Mouse (Mus musculus) CH12.LX (cell line): ENCODE measurements around the gene Cyp11a1. TPM values are rescaled to one million over a fixed set of nuclear protein-coding genes. Genes with fewer than 3 reads are reported as not detected.

ENCODE experiments used
- DNase-seq: peaks from one replicate; pipeline ENCODE4 v3.0.0-alpha.2; 2013; ENCODE audit errors: extremely low read depth
- H3K27ac ChIP-seq: 2 replicates; pipeline ENCODE4 v1.5.1; 2012; ENCODE audit warnings: low read depth, mild to moderate bottlenecking, control low read depth, moderate library complexity; ENCODE audit not compliant: insufficient read depth
- H3K27me3 ChIP-seq: replicated peaks from 2 replicates; pipeline ENCODE3; 2012; ENCODE audit warnings: inconsistent platforms
- H3K36me3 ChIP-seq, 2 experiments: replicated peaks in 1 of 2; 2 replicates each; pipeline versions ENCODE3 to v1.6.1; 2012; ENCODE audit warnings: inconsistent platforms in 1 of 2, low read length in 1 of 2, mild to moderate bottlenecking in 1 of 2, mixed read lengths in 1 of 2, moderate library complexity in 1 of 2; ENCODE audit not compliant: control insufficient read depth in 1 of 2, insufficient read depth in 1 of 2
- H3K4me1 ChIP-seq, 2 experiments: 2 replicates each; pipeline ENCODE4 v1.6.1; 2012; ENCODE audit warnings: inconsistent platforms in 1 of 2, moderate library complexity in 1 of 2; ENCODE audit not compliant: insufficient read depth in 2 of 2, control insufficient read depth in 1 of 2
- H3K4me2 ChIP-seq: 2 replicates; pipeline ENCODE4 v1.6.1; 2012; ENCODE audit warnings: low read depth, mild to moderate bottlenecking, control low read depth; ENCODE audit not compliant: poor library complexity, insufficient read depth, severe bottlenecking
- H3K4me3 ChIP-seq, 3 experiments: fragments of 150-350 bp in 1 of 3; sonication (generic) in 1 of 3; replicated peaks in 1 of 3; 2 replicates each; pipeline versions ENCODE3 to v1.5.1; 2011 to 2012; ENCODE audit warnings: low read depth in 2 of 3, low read length in 2 of 3, mild to moderate bottlenecking in 2 of 3, moderate library complexity in 2 of 3, control low read depth in 1 of 3, improper control_type of control experiment in 1 of 3, inconsistent platforms in 1 of 3, mixed read lengths in 1 of 3; ENCODE audit not compliant: poor library complexity in 1 of 3
- H3K79me2 ChIP-seq: replicated peaks from 2 replicates; pipeline ENCODE4 v1.6.1; 2012; ENCODE audit warnings: mild to moderate bottlenecking, moderate library complexity; ENCODE audit not compliant: control insufficient read depth, poor library complexity, insufficient read depth, severe bottlenecking; ENCODE audit errors: extremely low read depth
- H3K9ac ChIP-seq: 2 replicates; pipeline ENCODE4 v1.6.1; 2012; ENCODE audit warnings: low read depth, mild to moderate bottlenecking, control low read depth, moderate library complexity; ENCODE audit not compliant: insufficient read depth
- H3K9me3 ChIP-seq: replicated peaks from 2 replicates; pipeline ENCODE3; 2012; ENCODE audit warnings: low read length, inconsistent platforms, mixed read lengths
- BHLHE40 ChIP-seq: IDR thresholded peaks from 2 replicates; pipeline ENCODE4 v1.6.1; 2011; ENCODE audit warnings: mild to moderate bottlenecking, low read depth, low read length, improper control_type of control experiment
- CHD1 ChIP-seq: IDR thresholded peaks from 2 replicates; pipeline ENCODE4 v1.6.1; 2012; ENCODE audit warnings: low read depth, low read length, improper control_type of control experiment, inconsistent platforms
- CHD2 ChIP-seq: IDR thresholded peaks from 2 replicates; pipeline ENCODE4 v1.6.1; 2011; ENCODE audit warnings: low read length, improper control_type of control experiment
- CTCF ChIP-seq, 2 experiments: IDR thresholded peaks in 1 of 2; conservative IDR thresholded peaks in 1 of 2; 2 replicates each; pipeline ENCODE4 v1.5.1; 2011 to 2012; ENCODE audit warnings: low read depth in 2 of 2, low read length in 2 of 2, improper control_type of control experiment in 1 of 2, inconsistent platforms in 1 of 2, mild to moderate bottlenecking in 1 of 2, moderate library complexity in 1 of 2
- E2F4 ChIP-seq: IDR thresholded peaks from 2 replicates; pipeline ENCODE4 v1.6.1; 2011; ENCODE audit warnings: low read depth, low read length, improper control_type of control experiment; ENCODE audit not compliant: insufficient replicate concordance
- ELF1 ChIP-seq: IDR thresholded peaks from 2 replicates; pipeline ENCODE4 v1.6.1; 2014; ENCODE audit warnings: low read depth, mild to moderate bottlenecking, inconsistent platforms, low read length, improper control_type of control experiment
- EP300 ChIP-seq: IDR thresholded peaks from 2 replicates; pipeline ENCODE4 v1.6.1; 2011; ENCODE audit warnings: low read length, improper control_type of control experiment
- ETS1 ChIP-seq: conservative IDR thresholded peaks from 2 replicates; pipeline ENCODE4 v1.6.1; 2012; ENCODE audit warnings: low read depth, mild to moderate bottlenecking, inconsistent platforms, low read length, improper control_type of control experiment, moderate library complexity
- GABPA ChIP-seq: IDR thresholded peaks from 2 replicates; pipeline ENCODE4 v1.6.1; 2012; ENCODE audit warnings: low read depth, low read length, improper control_type of control experiment, inconsistent platforms; ENCODE audit not compliant: insufficient replicate concordance
- HCFC1 ChIP-seq: IDR thresholded peaks from 2 replicates; pipeline ENCODE4 v1.6.1; 2012; ENCODE audit warnings: low read depth, mild to moderate bottlenecking, inconsistent platforms, low read length, improper control_type of control experiment
- IRF4 ChIP-seq: IDR thresholded peaks from 2 replicates; pipeline ENCODE4 v1.6.1; 2014; ENCODE audit warnings: low read depth, mild to moderate bottlenecking, inconsistent platforms, low read length, improper control_type of control experiment
- JUN ChIP-seq: IDR thresholded peaks from 2 replicates; pipeline ENCODE4 v1.6.1; 2011; ENCODE audit warnings: low read depth, mild to moderate bottlenecking, low read length, improper control_type of control experiment, moderate library complexity; ENCODE audit not compliant: insufficient read depth
- JUND ChIP-seq: conservative IDR thresholded peaks from 2 replicates; pipeline ENCODE4 v1.6.1; 2011; ENCODE audit warnings: low read depth, low read length, improper control_type of control experiment
- KAT2A ChIP-seq: IDR thresholded peaks from 2 replicates; pipeline ENCODE4 v1.6.1; 2012; ENCODE audit warnings: low read length, improper control_type of control experiment, inconsistent platforms; ENCODE audit not compliant: insufficient replicate concordance
- MAFK ChIP-seq: IDR thresholded peaks from 2 replicates; pipeline ENCODE4 v1.6.1; 2011; ENCODE audit warnings: low read length, improper control_type of control experiment; ENCODE audit not compliant: insufficient replicate concordance
- MAX ChIP-seq: IDR thresholded peaks from 2 replicates; pipeline ENCODE4 v1.6.1; 2011; ENCODE audit warnings: low read length, improper control_type of control experiment
- MAZ ChIP-seq: IDR thresholded peaks from 2 replicates; pipeline ENCODE4 v1.6.1; 2012; ENCODE audit warnings: low read depth, mild to moderate bottlenecking, inconsistent platforms, low read length, improper control_type of control experiment, moderate library complexity
- MEF2A ChIP-seq: IDR thresholded peaks from 2 replicates; pipeline ENCODE4 v1.6.1; 2014; ENCODE audit warnings: low read depth, mild to moderate bottlenecking, inconsistent platforms, low read length, improper control_type of control experiment, borderline replicate concordance
- MXI1 ChIP-seq: IDR thresholded peaks from 2 replicates; pipeline ENCODE4 v1.6.1; 2011; ENCODE audit warnings: mild to moderate bottlenecking, low read depth, low read length, improper control_type of control experiment
- MYC ChIP-seq: IDR thresholded peaks from 2 replicates; pipeline ENCODE4 v1.6.1; 2011; ENCODE audit warnings: low read depth, mild to moderate bottlenecking, improper control_type of control experiment, low read length
- NELFE ChIP-seq: IDR thresholded peaks from 2 replicates; pipeline ENCODE4 v1.6.1; 2011; ENCODE audit warnings: low read depth, low read length, improper control_type of control experiment
- NRF1 ChIP-seq: IDR thresholded peaks from 2 replicates; pipeline ENCODE4 v1.6.1; 2014; ENCODE audit warnings: low read depth, mild to moderate bottlenecking, inconsistent platforms, low read length, improper control_type of control experiment, moderate library complexity
- PAX5 ChIP-seq: IDR thresholded peaks from 2 replicates; pipeline ENCODE4 v1.6.1; 2012; ENCODE audit warnings: low read length, inconsistent platforms, mixed read lengths
- POLR2A ChIP-seq: IDR thresholded peaks from 2 replicates; pipeline ENCODE4 v1.6.1; 2011; ENCODE audit warnings: low read depth, mild to moderate bottlenecking, improper control_type of control experiment, low read length
- POLR2AphosphoS2 ChIP-seq: IDR thresholded peaks from 2 replicates; pipeline ENCODE4 v1.6.1; 2011; ENCODE audit warnings: low read depth, low read length, improper control_type of control experiment
- RAD21 ChIP-seq: IDR thresholded peaks from 2 replicates; pipeline ENCODE4 v1.6.1; 2011; ENCODE audit warnings: low read depth, mild to moderate bottlenecking, low read length, improper control_type of control experiment, moderate library complexity
- RCOR1 ChIP-seq: conservative IDR thresholded peaks from 2 replicates; pipeline ENCODE4 v1.6.1; 2012; ENCODE audit warnings: low read depth, mild to moderate bottlenecking, inconsistent platforms, low read length, improper control_type of control experiment
- SIN3A ChIP-seq: IDR thresholded peaks from 2 replicates; pipeline ENCODE4 v1.6.1; 2012; ENCODE audit warnings: low read length, improper control_type of control experiment, inconsistent platforms
- SMC3 ChIP-seq: IDR thresholded peaks from 2 replicates; pipeline ENCODE4 v1.6.1; 2011; ENCODE audit warnings: low read depth, low read length, improper control_type of control experiment
- TBP ChIP-seq: conservative IDR thresholded peaks from 2 replicates; pipeline ENCODE4 v1.6.1; 2011; ENCODE audit warnings: low read depth, low read length, improper control_type of control experiment
- TCF12 ChIP-seq: IDR thresholded peaks from 2 replicates; pipeline ENCODE4 v1.6.1; 2014; ENCODE audit warnings: low read depth, mild to moderate bottlenecking, inconsistent platforms, low read length, improper control_type of control experiment
- UBTF ChIP-seq: IDR thresholded peaks from 2 replicates; pipeline ENCODE4 v1.6.1; 2012; ENCODE audit warnings: low read depth, mild to moderate bottlenecking, inconsistent platforms, low read length, improper control_type of control experiment, moderate library complexity
- USF1 ChIP-seq: IDR thresholded peaks from 2 replicates; pipeline ENCODE4 v1.6.1; 2014; ENCODE audit warnings: low read depth, mild to moderate bottlenecking, inconsistent platforms, low read length, improper control_type of control experiment
- USF2 ChIP-seq: conservative IDR thresholded peaks from 2 replicates; pipeline ENCODE4 v1.6.1; 2011; ENCODE audit warnings: low read depth, low read length, improper control_type of control experiment
- ZC3H11A ChIP-seq: IDR thresholded peaks from 2 replicates; pipeline ENCODE4 v1.6.1; 2012; ENCODE audit warnings: low read depth, mild to moderate bottlenecking, inconsistent platforms, low read length, improper control_type of control experiment
- ZKSCAN1 ChIP-seq: IDR thresholded peaks from 2 replicates; pipeline ENCODE4 v1.6.1; 2012; ENCODE audit warnings: low read depth, inconsistent platforms, low read length, improper control_type of control experiment, borderline replicate concordance
- ZMIZ1 ChIP-seq: IDR thresholded peaks from 2 replicates; pipeline ENCODE4 v1.6.1; 2012; ENCODE audit warnings: low read depth, mild to moderate bottlenecking, inconsistent platforms, low read length, improper control_type of control experiment
- ZNF384 ChIP-seq: IDR thresholded peaks from 2 replicates; pipeline ENCODE4 v1.6.1; 2012; ENCODE audit warnings: low read depth, low read length, improper control_type of control experiment, inconsistent platforms
- dilution Hi-C: fragments of 300-500 bp; cut with MboI; formaldehyde crosslinking; loops from 2 replicates; pipeline ENCODE4 v1.14.3; 2020; ENCODE audit warnings: low sequenced_read_pairs; ENCODE audit not compliant: extremely low pct_unique_long_range_greater_than_20kb, extremely low pct_ligation_motif_present
- in situ Hi-C: fragments of 300-500 bp; cut with MboI; formaldehyde crosslinking; loops from 3 replicates; pipeline ENCODE4 v1.14.3; 2019; ENCODE audit warnings: low sequenced_read_pairs, low pct_ligation_motif_present, low pct_unique_long_range_greater_than_20kb, mixed read lengths
- polyA plus RNA-seq: library from polyadenylated mRNA; unstranded; fragments of >175 nt; gene quantifications from 2 replicates; pipeline ENCODE4 v1.2.1, GENCODE M21; 2012; ENCODE audit warnings: low read depth; ENCODE audit not compliant: insufficient read length
- total RNA-seq, 2 experiments: library from RNA; depleted of rRNA; stranded (reverse); fragments of 300-350 nt in 1 of 2; fragments of >200 nt in 1 of 2; gene quantifications; 2 replicates each; pipeline ENCODE4 v1.2.3; 2012 to 2014

The Cyp11a1 gene
- total and polyA plus RNA-seq, 3 experiments: 2.6 to 12.8 (median 9.0) TPM

DNA sequence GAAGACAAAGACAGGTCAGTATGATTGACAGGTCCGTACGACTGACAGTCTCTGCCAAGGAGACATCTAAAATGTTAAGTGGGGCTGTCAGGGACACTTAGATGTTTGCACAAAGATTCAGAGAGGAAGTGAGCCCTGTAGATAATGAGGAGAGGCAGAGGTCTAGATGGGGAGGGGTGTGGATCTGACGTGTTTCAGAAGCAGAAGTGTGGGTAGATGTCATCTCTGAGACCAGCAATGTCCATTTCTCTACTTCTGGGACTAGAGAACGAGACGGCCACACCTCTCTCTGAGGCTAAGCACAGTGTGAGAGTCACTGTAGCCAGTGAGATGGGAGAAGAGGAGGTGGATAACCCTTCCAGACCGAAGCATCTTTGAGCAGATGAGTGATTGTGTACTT, 28.2 kb upstream of the Cyp11a1 start:
- no peak for TF ChIP-seq GABPA
- TF ChIP-seq UBTF: no peak
- TF ChIP-seq CHD1: no peak
- no peak for TF ChIP-seq NRF1
- TF ChIP-seq SIN3A: peak; percentile 73
- TF ChIP-seq JUND: peak; percentile 50; the same call in 1 of the 2 replicates
- peak; percentile 62 for TF ChIP-seq POLR2A
- no peak for TF ChIP-seq RCOR1
- TF ChIP-seq ETS1: peak; percentile 62
- peak; percentile 54 for TF ChIP-seq TCF12
- no peak for TF ChIP-seq KAT2A
- TF ChIP-seq RAD21: no peak; the same call in 1 of the 2 replicates
- TF ChIP-seq NELFE: no peak
- no peak for TF ChIP-seq MAFK
- peak; percentile 29; the same call in 1 of the 2 replicates for TF ChIP-seq MEF2A
- no peak for TF ChIP-seq POLR2AphosphoS2
- peak; percentile 65; the same call in 1 of the 2 replicates for TF ChIP-seq TBP
- TF ChIP-seq E2F4: no peak
- peak; percentile 78 for TF ChIP-seq EP300
- TF ChIP-seq CHD2: 0 out of 2 replicates have a peak, but pooled peaks have one; percentile 31
- no peak for TF ChIP-seq ZC3H11A
- no peak for TF ChIP-seq PAX5
- TF ChIP-seq CTCF (conservative IDR thresholded peaks at IDR 0.05 in 1 of 2, IDR thresholded peaks at IDR 0.05 in 1 of 2; ENCODE audit: low read depth in 2 of 2, low read length in 2 of 2): no peak
- TF ChIP-seq BHLHE40: peak; percentile 67
- TF ChIP-seq MXI1: peak; percentile 58; the same call in 1 of the 2 replicates
- peak; percentile 30; the same call in 1 of the 2 replicates for TF ChIP-seq JUN
- TF ChIP-seq ZNF384: no peak
- 0 out of 2 replicates have a peak, but pooled peaks have one; percentile 32 for TF ChIP-seq MYC
- TF ChIP-seq ELF1: peak; percentile 51; the same call in 1 of the 2 replicates
- no peak for TF ChIP-seq ZKSCAN1
- TF ChIP-seq SMC3: no peak
- TF ChIP-seq ZMIZ1: no peak
- TF ChIP-seq MAZ: peak; percentile 74
- TF ChIP-seq MAX: 0 out of 2 replicates have a peak, but pooled peaks have one; percentile 10
- TF ChIP-seq IRF4: peak; percentile 85
- peak; percentile 44; the same call in 1 of the 2 replicates for TF ChIP-seq HCFC1
- TF ChIP-seq USF1: no peak
- TF ChIP-seq USF2: no peak
- peaks cover 46 to 83% of the 10 kb centered on the region in 2 experiments for H3K4me1 ChIP-seq
- H3K79me2 ChIP-seq: 0 out of 2 replicates have a peak, but pooled peaks cover 2% of the 10 kb centered on the region
- peak overlapping the region; percentile 64 for H3K9ac ChIP-seq
- DNase-seq: peak; percentile 84
- H3K9me3 ChIP-seq: peaks cover 12% of the 10 kb centered on the region
- no peaks in the 10 kb centered on the region for H3K36me3 ChIP-seq
- peak overlapping the region in 2 of 3 experiments; percentile 10 to 25 for H3K4me3 ChIP-seq
- H3K4me2 ChIP-seq: peak overlapping the region; percentile 35
- dilution Hi-C loops (no loop called here), in situ Hi-C loops (no loop called here)
- peak overlapping the region; percentile 99 for H3K27ac ChIP-seq
- no peaks in the 10 kb centered on the region for H3K27me3 ChIP-seq
